ENCODE assay signal across 8 mouse cellular contexts in the genomic region with DNA sequence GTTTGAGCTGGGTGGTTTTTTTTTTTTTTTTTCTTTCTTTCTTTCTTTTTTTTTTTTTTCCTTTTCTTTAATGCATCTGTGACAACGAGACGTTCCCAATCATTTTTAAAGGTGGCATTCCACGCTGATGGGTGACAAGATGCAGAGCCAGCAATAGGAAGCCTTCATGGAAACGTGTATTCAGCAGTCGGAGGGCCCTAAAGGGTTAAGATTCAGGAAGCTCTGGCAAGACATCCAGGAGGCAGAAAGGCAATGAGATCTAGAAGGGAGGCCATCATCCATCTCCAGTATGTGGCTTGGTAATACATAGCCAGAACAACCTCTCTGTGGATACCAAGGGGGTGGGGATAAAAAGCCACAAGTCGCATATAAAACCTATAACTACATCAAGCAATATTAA.
A peak's percentile ranks its signal among the peaks of the same experiment; 100 is the strongest.
DNase-seq lines count a peak whose midpoint lies in the region; ATAC-seq lines count a peak whose summit lies in the region.

No protein-coding gene starts in this region.

- H3K4me3 ChIP-seq in heart, embryonic 15.5 days = peak overlapping the region; percentile 80
- H3K4me3 ChIP-seq in hindbrain, embryonic 12.5 days = peak overlapping the region; percentile 80
- H3K4me3 ChIP-seq in midbrain, embryonic 14.5 days (replicated peaks; ENCODE audit: low read depth, low read length) = peak overlapping the region; percentile 89

- no peaks in the 10 kb centered on the region for H3K9me3 ChIP-seq in heart, embryonic 15.5 days (replicated peaks)
- no peaks in the 10 kb centered on the region for H3K9me3 ChIP-seq in hindbrain, embryonic 12.5 days (replicated peaks)
- H3K9me3 ChIP-seq in midbrain, embryonic 14.5 days (ENCODE audit: control insufficient read depth, low read length) = no peaks in the 10 kb centered on the region

- H3K4me2 ChIP-seq in heart, embryonic 15.5 days = peak overlapping the region; percentile 90
- H3K4me2 ChIP-seq in hindbrain, embryonic 12.5 days (replicated peaks) = peak overlapping the region; percentile 80
- peak overlapping the region; percentile 98 for H3K4me2 ChIP-seq in midbrain, embryonic 14.5 days (ENCODE audit: low read length)

- no peaks in the 10 kb centered on the region for H3K27me3 ChIP-seq in heart, embryonic 15.5 days
- H3K27me3 ChIP-seq in hindbrain, embryonic 12.5 days = no peaks in the 10 kb centered on the region
- no peaks in the 10 kb centered on the region for H3K27me3 ChIP-seq in midbrain, embryonic 14.5 days (ENCODE audit: control insufficient read depth, insufficient read depth, low read length)

- ATAC-seq in heart, embryonic 15.5 days (replicated peaks; ENCODE audit: insufficient number of reproducible peaks, insufficient read depth, low FRiP score, low read depth) = no peak
- ATAC-seq in hindbrain, embryonic 12.5 days (ENCODE audit: low FRiP score) = no peak; the same call in 1 of the 2 replicates
- ATAC-seq in midbrain, embryonic 14.5 days (ENCODE audit: low FRiP score, low TSS enrichment) = no peak

- peak overlapping the region; percentile 81 for H3K27ac ChIP-seq in heart, embryonic 15.5 days
- H3K27ac ChIP-seq in hindbrain, embryonic 12.5 days = peak overlapping the region; percentile 99
- H3K27ac ChIP-seq in midbrain, embryonic 14.5 days (replicated peaks; ENCODE audit: low read depth, low read length) = peak overlapping the region; percentile 99

- WGBS in heart, embryonic 15.5 days = 13% methylated on average over 6 of the region's 6 CpGs
- WGBS in hindbrain, embryonic 12.5 days = 8% methylated on average over 6 of the region's 6 CpGs
- 3% methylated on average over 6 of the region's 6 CpGs for WGBS in midbrain, embryonic 14.5 days

- peaks cover 21% of the 10 kb centered on the region for H3K4me1 ChIP-seq in heart, embryonic 15.5 days (replicated peaks)
- peaks cover 25% of the 10 kb centered on the region for H3K4me1 ChIP-seq in hindbrain, embryonic 12.5 days
- H3K4me1 ChIP-seq in midbrain, embryonic 14.5 days (ENCODE audit: control insufficient read depth, insufficient read depth, low read length) = peaks cover 23% of the 10 kb centered on the region

- peak overlapping the region; percentile 80; the same call in 1 of the 2 replicates for H3K9ac ChIP-seq in heart, embryonic 15.5 days
- peak overlapping the region; percentile 100; the same call in 1 of the 2 replicates for H3K9ac ChIP-seq in hindbrain, embryonic 12.5 days
- H3K9ac ChIP-seq in midbrain, embryonic 14.5 days (replicated peaks; ENCODE audit: low read length) = peak overlapping the region; percentile 100

- H3K36me3 ChIP-seq in heart, embryonic 15.5 days = no peaks in the 10 kb centered on the region
- no peaks in the 10 kb centered on the region for H3K36me3 ChIP-seq in hindbrain, embryonic 12.5 days
- no peaks in the 10 kb centered on the region for H3K36me3 ChIP-seq in midbrain, embryonic 14.5 days (ENCODE audit: control insufficient read depth, insufficient read depth, low read length)

- DNase-seq in heart, adult 11 months = no peak
- DNase-seq in cerebellum, adult 9-11 months = peak; percentile 47
- peak; percentile 83 for DNase-seq in midbrain, embryonic 14.5 days
- no peak for DNase-seq in urinary bladder, postnatal 25 days (ENCODE audit: low spot score)
- no peak for DNase-seq in thymus, postnatal 10 days (ENCODE audit: low spot score in 2 of 2)
- DNase-seq in spleen, postnatal 4 days (ENCODE audit: low spot score in 2 of 2) = no peak

Comparison
In these comparisons a context has a peak if more than half of its experiments do, and no peak if none do; other contexts are left out.
1. DNase-seq: peak in cerebellum, adult 9-11 months (single experiment) and midbrain, embryonic 14.5 days (single experiment); none in heart, adult 11 months (single experiment), urinary bladder, postnatal 25 days (single experiment), thymus, postnatal 10 days (0 of 2) and spleen, postnatal 4 days (0 of 2).
2. Peak in every context shown above with its lines, with median percentiles within 50 percentile points of each other: H3K27ac ChIP-seq, H3K4me2 ChIP-seq, H3K4me3 ChIP-seq and H3K9ac ChIP-seq.